Mouse (Mus musculus) MEL (cell line): ENCODE results near the gene Aass. TPM values are rescaled to one million over a fixed set of nuclear protein-coding genes. Genes with fewer than 3 reads are reported as not detected.
"Not testable (repeated sequence)": the region's sequence is repeated elsewhere in the genome, so short reads cannot be mapped to it uniquely, and the experiment has no call there.

ENCODE experiments used
- DNase-seq: peaks from one replicate; pipeline ENCODE4 v3.0.0; 2011; ENCODE audit warnings: low read depth, low spot score
- H3K27ac ChIP-seq: 2 replicates; pipeline ENCODE4 v1.5.1; 2012; ENCODE audit warnings: low read depth, mild to moderate bottlenecking, control low read depth, low read length, moderate library complexity; ENCODE audit not compliant: control insufficient read depth
- H3K27me3 ChIP-seq, 2 experiments: fragments of 150-350 bp in 1 of 2; sonication (generic) in 1 of 2; 2 replicates each; pipeline ENCODE4 v1.6.1; 2012; ENCODE audit warnings: low read length in 2 of 2, mild to moderate bottlenecking in 2 of 2, improper control_type of control experiment in 1 of 2, moderate library complexity in 1 of 2; ENCODE audit not compliant: insufficient read depth in 2 of 2, control insufficient read depth in 1 of 2
- H3K36me3 ChIP-seq, 2 experiments: 2 replicates each; pipeline ENCODE4 v1.6.1; 2012 to 2014; ENCODE audit warnings: low read length in 2 of 2, improper control_type of control experiment in 1 of 2, inconsistent platforms in 1 of 2, mild to moderate bottlenecking in 1 of 2; ENCODE audit not compliant: insufficient read depth in 2 of 2, control insufficient read depth in 1 of 2
- H3K4me1 ChIP-seq, 2 experiments: fragments of 150-350 bp in 1 of 2; sonication (generic) in 1 of 2; 2 replicates each; pipeline ENCODE4 v1.6.1; 2012; ENCODE audit warnings: low read length in 2 of 2, improper control_type of control experiment in 1 of 2, mild to moderate bottlenecking in 1 of 2; ENCODE audit not compliant: insufficient read depth in 2 of 2, control insufficient read depth in 1 of 2
- H3K4me3 ChIP-seq, 2 experiments: fragments of 150-350 bp in 1 of 2; sonication (generic) in 1 of 2; 2 replicates each; pipeline ENCODE4 v1.5.1; 2012; ENCODE audit warnings: low read depth in 2 of 2, low read length in 2 of 2, mild to moderate bottlenecking in 2 of 2, moderate library complexity in 2 of 2, control low read depth in 1 of 2, improper control_type of control experiment in 1 of 2; ENCODE audit not compliant: control insufficient read depth in 1 of 2, insufficient read depth in 1 of 2
- H3K79me2 ChIP-seq: 2 replicates; pipeline ENCODE4 v1.6.1; 2012; ENCODE audit warnings: mild to moderate bottlenecking, low read length, moderate library complexity; ENCODE audit not compliant: control insufficient read depth, poor library complexity, insufficient read depth
- H3K9ac ChIP-seq: 2 replicates; pipeline ENCODE4 v1.6.1; 2012; ENCODE audit warnings: low read depth, mild to moderate bottlenecking, control low read depth, low read length, moderate library complexity; ENCODE audit not compliant: control insufficient read depth, poor library complexity, severe bottlenecking
- H3K9me3 ChIP-seq: fragments of 150-350 bp; sonication (generic); replicated peaks from 2 replicates; pipeline ENCODE4 v1.6.1; 2012; ENCODE audit warnings: mild to moderate bottlenecking, low read length, improper control_type of control experiment, moderate library complexity; ENCODE audit not compliant: insufficient read depth
- CHD1 ChIP-seq: IDR thresholded peaks from 2 replicates; pipeline ENCODE4 v1.6.1; 2012; ENCODE audit warnings: low read depth, mild to moderate bottlenecking, inconsistent platforms, low read length, improper control_type of control experiment
- CTCF ChIP-seq, 3 experiments: IDR thresholded peaks in 2 of 3; conservative IDR thresholded peaks in 1 of 3; 2 replicates each; pipeline ENCODE4 v1.5.1; 2011 to 2012; ENCODE audit warnings: low read length in 3 of 3, low read depth in 2 of 3, mild to moderate bottlenecking in 2 of 3, improper control_type of control experiment in 1 of 3, inconsistent platforms in 1 of 3, mixed read lengths in 1 of 3, moderate library complexity in 1 of 3; ENCODE audit not compliant: control insufficient read depth in 1 of 3, insufficient read depth in 1 of 3, poor library complexity in 1 of 3, severe bottlenecking in 1 of 3
- E2F4 ChIP-seq: IDR thresholded peaks from 2 replicates; pipeline ENCODE4 v1.6.1; 2011; ENCODE audit warnings: low read depth, low read length, improper control_type of control experiment, borderline replicate concordance
- ELF1 ChIP-seq: IDR thresholded peaks from 2 replicates; pipeline ENCODE4 v1.6.1; 2014; ENCODE audit warnings: low read depth, mild to moderate bottlenecking, inconsistent platforms, low read length, improper control_type of control experiment, moderate library complexity
- EP300 ChIP-seq, 2 experiments: IDR thresholded peaks; 2 replicates each; pipeline ENCODE4 v1.6.1; 2011; ENCODE audit warnings: improper control_type of control experiment in 2 of 2, low read length in 2 of 2, low read depth in 1 of 2, mild to moderate bottlenecking in 1 of 2
- GABPA ChIP-seq: IDR thresholded peaks from 2 replicates; pipeline ENCODE4 v1.6.1; 2012; ENCODE audit warnings: low read depth, mild to moderate bottlenecking, inconsistent platforms, low read length, improper control_type of control experiment, moderate library complexity
- HCFC1 ChIP-seq: IDR thresholded peaks from 2 replicates; pipeline ENCODE4 v1.6.1; 2012; ENCODE audit warnings: low read depth, mild to moderate bottlenecking, inconsistent platforms, low read length, improper control_type of control experiment, moderate library complexity
- JUND ChIP-seq: IDR thresholded peaks from 2 replicates; pipeline ENCODE4 v1.6.1; 2011; ENCODE audit warnings: low read depth, mild to moderate bottlenecking, improper control_type of control experiment, low read length
- KAT2A ChIP-seq: conservative IDR thresholded peaks from 2 replicates; pipeline ENCODE4 v1.6.1; 2012; ENCODE audit warnings: low read depth, low read length, improper control_type of control experiment, inconsistent platforms
- MAFK ChIP-seq: IDR thresholded peaks from 2 replicates; pipeline ENCODE4 v1.6.1; 2011; ENCODE audit warnings: low read depth, mild to moderate bottlenecking, low read length, improper control_type of control experiment, borderline replicate concordance
- MYB ChIP-seq: IDR thresholded peaks from 2 replicates; pipeline ENCODE4 v1.6.1; 2011; ENCODE audit warnings: mild to moderate bottlenecking, low read depth, low read length, improper control_type of control experiment
- MYC ChIP-seq: IDR thresholded peaks from 2 replicates; pipeline ENCODE4 v1.6.1; 2011; ENCODE audit warnings: low read depth, mild to moderate bottlenecking, low read length, improper control_type of control experiment, moderate library complexity
- POLR2AphosphoS2 ChIP-seq: IDR thresholded peaks from 2 replicates; pipeline ENCODE4 v1.6.1; 2011; ENCODE audit warnings: low read length, improper control_type of control experiment
- SIN3A ChIP-seq: IDR thresholded peaks from 2 replicates; pipeline ENCODE4 v1.6.1; 2012; ENCODE audit warnings: low read length, improper control_type of control experiment, inconsistent platforms
- SMC3 ChIP-seq: IDR thresholded peaks from 2 replicates; pipeline ENCODE4 v1.6.1; 2011; ENCODE audit warnings: low read depth, low read length, improper control_type of control experiment
- TCF12 ChIP-seq: IDR thresholded peaks from 2 replicates; pipeline ENCODE4 v1.6.1; 2014; ENCODE audit warnings: low read depth, mild to moderate bottlenecking, inconsistent platforms, low read length, improper control_type of control experiment, moderate library complexity
- USF1 ChIP-seq: IDR thresholded peaks from 2 replicates; pipeline ENCODE4 v1.6.1; 2014; ENCODE audit warnings: low read depth, mild to moderate bottlenecking, inconsistent platforms, low read length, improper control_type of control experiment, moderate library complexity
- ZKSCAN1 ChIP-seq: IDR thresholded peaks from 2 replicates; pipeline ENCODE4 v1.6.1; 2012; ENCODE audit warnings: low read depth, mild to moderate bottlenecking, inconsistent platforms, low read length, improper control_type of control experiment, moderate library complexity
- ZNF384 ChIP-seq: IDR thresholded peaks from 2 replicates; pipeline ENCODE4 v1.6.1; 2012; ENCODE audit warnings: low read depth, mild to moderate bottlenecking, inconsistent platforms, low read length, improper control_type of control experiment
- polyA plus RNA-seq, 2 experiments: library from polyadenylated mRNA; stranded (reverse) in 1 of 2; unstranded in 1 of 2; fragments of >175 nt in 1 of 2; fragments of >200 nt in 1 of 2; gene quantifications; 2 replicates each; pipeline versions ENCODE4 v1.2.1 to v1.2.4; 2012; ENCODE audit warnings: low replicate concordance in 2 of 2, low read depth in 1 of 2; ENCODE audit not compliant: insufficient read length in 2 of 2, insufficient read depth in 1 of 2, missing spikeins in 1 of 2
- total RNA-seq: library from RNA; depleted of rRNA; stranded (reverse); fragments of 300-350 nt; gene quantifications from 2 replicates; pipeline ENCODE4 v1.2.3, GENCODE M21; 2012

Gene Aass
- total and polyA plus RNA-seq, 3 experiments: not detected

DNA sequence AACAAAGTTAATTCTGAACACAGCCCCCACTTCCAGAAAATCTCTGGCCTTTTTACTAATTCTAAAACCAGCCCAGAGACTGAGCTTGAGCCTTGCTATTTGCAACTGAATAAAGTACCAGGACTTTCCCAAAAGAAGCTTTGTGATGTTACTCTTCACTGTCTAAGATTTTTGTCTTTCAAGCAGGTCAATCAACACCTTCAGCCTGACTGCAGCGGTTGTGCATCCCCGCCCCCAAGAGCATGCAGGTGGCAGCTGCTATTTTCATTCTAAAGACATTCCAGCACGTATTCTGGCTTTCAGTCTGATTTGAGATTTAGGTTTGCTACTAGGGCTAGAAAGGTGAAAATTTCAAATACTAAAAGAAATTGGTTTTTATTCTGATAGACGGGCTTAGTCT, 43.5 kb downstream of the Aass start:
- not testable (repeated sequence) for H3K36me3 ChIP-seq, H3K4me3 ChIP-seq, H3K9ac ChIP-seq, H3K79me2 ChIP-seq, DNase-seq, H3K9me3 ChIP-seq, H3K27ac ChIP-seq, H3K27me3 ChIP-seq, H3K4me1 ChIP-seq

DNA sequence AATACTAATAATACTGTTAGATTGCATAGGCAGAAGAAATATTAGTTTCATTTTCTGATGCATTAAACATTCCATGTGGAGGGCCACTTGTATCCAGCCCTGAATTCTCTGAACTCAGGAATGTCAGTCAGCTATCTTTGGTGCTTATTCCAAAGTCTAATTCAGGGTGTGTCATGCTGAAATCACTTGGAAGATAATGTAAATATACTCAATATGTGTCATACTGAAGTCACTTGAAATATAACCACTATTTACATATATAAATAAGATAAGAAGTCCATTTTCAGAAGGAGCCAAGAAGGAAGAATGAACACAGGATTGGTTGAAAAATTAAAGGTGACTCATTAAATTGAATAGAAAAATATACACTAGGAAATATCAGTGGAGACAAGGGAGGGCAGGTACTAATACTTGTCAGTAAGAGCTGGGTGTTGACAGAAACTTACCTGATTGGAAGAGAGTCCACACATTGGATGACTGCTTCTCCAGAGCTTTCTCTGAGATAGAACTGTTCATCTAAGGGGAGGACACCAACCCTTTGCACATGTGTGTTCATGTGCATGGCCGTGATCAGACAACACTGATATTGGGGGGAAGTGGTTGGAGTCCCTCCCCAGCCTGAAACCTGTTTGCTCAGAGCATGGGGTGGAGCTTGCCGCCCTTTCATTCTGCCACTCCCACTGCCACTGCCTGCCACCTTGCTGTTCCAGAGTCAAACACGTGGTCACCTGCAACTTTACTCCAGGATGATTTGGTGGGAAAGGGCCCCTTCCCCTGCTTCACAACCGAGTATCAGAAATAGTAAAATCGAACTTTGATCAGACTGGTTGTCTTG, 48.0 kb downstream of the Aass start:
- no peaks in the 10 kb centered on the region for H3K9me3 ChIP-seq
- H3K27ac ChIP-seq: no peak overlapping the region
- H3K4me3 ChIP-seq: no peak overlapping the region
- no peaks in the 10 kb centered on the region for H3K79me2 ChIP-seq
- TF ChIP-seq GABPA (no peak), E2F4 (no peak)
- H3K36me3 ChIP-seq: no peaks in the 10 kb centered on the region
- no peaks in the 10 kb centered on the region for H3K4me1 ChIP-seq
- no peak for DNase-seq
- H3K9ac ChIP-seq: no peak overlapping the region
- H3K27me3 ChIP-seq: no peaks in the 10 kb centered on the region

DNA sequence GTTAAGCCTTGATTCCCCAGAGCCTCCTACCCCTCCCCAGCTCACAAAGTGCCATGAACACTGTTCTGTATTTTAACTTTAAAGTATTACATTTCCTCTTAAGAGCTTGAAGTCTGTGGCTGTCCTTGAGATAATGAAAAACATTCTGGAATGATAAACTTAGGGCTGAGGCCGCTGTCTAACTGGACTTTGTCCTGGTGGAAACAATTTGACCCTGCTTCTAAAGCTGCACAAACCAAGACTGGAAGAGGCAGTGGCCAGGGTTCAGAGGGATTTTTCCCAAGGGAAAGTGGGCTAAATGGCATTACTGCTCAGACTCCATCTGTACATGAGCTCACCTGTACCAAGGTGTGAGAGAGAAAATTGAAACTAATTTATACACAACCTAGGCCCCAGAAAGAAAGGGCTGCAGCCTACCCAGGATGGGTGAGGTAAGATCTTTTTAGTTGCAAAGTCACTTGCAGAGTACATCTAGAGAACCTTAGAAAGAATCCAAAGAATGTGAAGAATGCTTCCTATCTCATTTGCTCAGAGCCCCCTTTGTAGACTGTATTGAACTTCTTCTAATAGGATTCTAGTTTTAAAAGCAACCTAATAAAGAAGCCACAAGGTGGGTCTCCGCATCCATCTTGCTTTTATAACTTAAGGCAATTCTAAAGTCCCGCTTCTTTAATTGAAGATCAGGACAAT, 52.6 kb downstream of the Aass start:
- H3K27ac ChIP-seq: no peak overlapping the region
- H3K9ac ChIP-seq: no peak overlapping the region
- H3K36me3 ChIP-seq: no peaks in the 10 kb centered on the region
- no peaks in the 10 kb centered on the region for H3K4me1 ChIP-seq
- no peak overlapping the region for H3K4me3 ChIP-seq
- no peak for TF ChIP-seq ZKSCAN1
- no peak for TF ChIP-seq CTCF (IDR thresholded peaks at IDR 0.05 in 2 of 3, conservative IDR thresholded peaks at IDR 0.05 in 1 of 3; ENCODE audit: control insufficient read depth in 1 of 3, insufficient read depth in 1 of 3, low read depth in 2 of 3, low read length in 3 of 3, poor library complexity in 1 of 3, severe bottlenecking in 1 of 3)
- no peak for TF ChIP-seq POLR2AphosphoS2
- H3K27me3 ChIP-seq: no peaks in the 10 kb centered on the region
- no peak for DNase-seq
- H3K79me2 ChIP-seq: no peaks in the 10 kb centered on the region
- H3K9me3 ChIP-seq: no peaks in the 10 kb centered on the region

DNA sequence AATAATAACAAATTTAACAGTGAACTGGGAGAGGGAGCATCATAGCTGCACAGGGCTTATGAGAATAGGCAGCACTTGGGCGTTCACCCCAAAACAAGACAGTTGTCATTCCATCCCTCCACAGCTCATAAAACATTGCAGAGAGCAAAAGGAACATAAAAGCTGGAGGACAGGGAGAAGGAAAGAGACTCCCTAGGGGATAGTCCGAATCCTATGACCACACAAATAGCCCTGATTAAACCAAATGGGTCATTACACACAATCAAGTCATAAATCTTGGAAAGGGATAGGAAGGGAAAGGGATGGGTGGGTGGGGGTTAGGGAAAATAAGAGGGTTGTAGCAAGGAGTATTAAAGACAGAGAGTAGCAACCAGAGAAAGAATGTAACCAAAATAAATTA, 54.5 kb downstream of the Aass start:
- Histone ChIP-seq H3K27me3 (no peaks in the 10 kb centered on the region), H3K4me1 (no peaks in the 10 kb centered on the region)
- DNase-seq: no peak
- TF ChIP-seq MYB (no peak), KAT2A (no peak), MYC (no peak), HCFC1 (no peak), CHD1 (no peak), EP300 (IDR thresholded peaks at IDR 0.05; ENCODE audit: low read depth in 1 of 2, low read length in 2 of 2) (no peak), ZNF384 (no peak), SMC3 (no peak), MAFK (no peak), SIN3A (no peak), JUND (no peak), ZKSCAN1 (no peak), TCF12 (no peak), USF1 (no peak), ELF1 (no peak)

More for the DNA sequence above, 54.5 kb downstream of the Aass start:
- Histone ChIP-seq H3K36me3 (no peaks in the 10 kb centered on the region), H3K27ac (no peak overlapping the region), H3K9me3 (no peaks in the 10 kb centered on the region), H3K79me2 (no peaks in the 10 kb centered on the region), H3K4me3 (no peak overlapping the region), H3K9ac (no peak overlapping the region)
